Mouse (Mus musculus) left cerebral cortex, adult 8-10 months (tissue): ENCODE measurements around the gene Qdpr. TPM values are rescaled to one million over a fixed set of nuclear protein-coding genes. Genes with fewer than 3 reads are reported as not detected.

Experiments used
- DNase-seq, 2 experiments: peaks; one replicate each; pipeline ENCODE4 v3.0.0; 2022; ENCODE audit warnings: low spot score in 2 of 2
- total RNA-seq, 4 experiments: library from RNA; stranded (reverse); gene quantifications; 2 replicates each; pipeline ENCODE4 v1.2.4; 2022

Qdpr gene
- total RNA-seq, 4 experiments from 2014 or later = 198 to 242 (median 219) TPM

- DNase-seq = no peak
Measured at GRCm38 (mm10) chr5:45406129-45406528, 43.9 kb downstream of the Qdpr start.

GRCm38 (mm10) chr5:45402632-45403031 is 47.4 kb downstream of the Qdpr start:
- DNase-seq = peak; percentile 31 to 55

- DNase-seq = no peak
Measured at GRCm38 (mm10) chr5:45384034-45384812, 65.8 kb downstream of the Qdpr start.

Other genes starting within 250 kb of the Qdpr start
- gene Clrn2, start 3.5 kb upstream of the Qdpr start, total RNA-seq = 1 to 10 TPM in 1 of 4 experiments, under 1 TPM in 3; 0.40 to 1.1 (median 0.49) TPM
- gene Lap3, start 43.1 kb upstream of the Qdpr start, total RNA-seq = 10 to 100 TPM; 58.1 to 68.9 (median 63.5) TPM
- 100 to 1,000 TPM in 3 of 4 experiments, 10 to 100 TPM in 1; 97.1 to 104 (median 102) TPM for gene Med28, start 70.0 kb upstream of the Qdpr start, total RNA-seq
- gene Fam184b, start 189.4 kb upstream of the Qdpr start, total RNA-seq = 10 to 100 TPM; 10.2 to 12.9 (median 11.5) TPM
- gene Ncapg, start 219.7 kb upstream of the Qdpr start, total RNA-seq = under 1 TPM; 0.21 to 0.78 (median 0.45) TPM